Mouse (Mus musculus) hindbrain, embryonic 10.5 days (tissue): Measurements from ENCODE around the gene Gm364. TPM values are rescaled to one million over a fixed set of nuclear protein-coding genes. Genes with fewer than 3 reads are reported as not detected.

Experiments
- DNase-seq: peaks from one replicate; pipeline ENCODE4 v3.0.0-alpha.2; 2017; ENCODE audit warnings: low spot score
- H3K27ac ChIP-seq: fragments of 300-500 bp; sonication (generic); 2 replicates; pipeline ENCODE4 v1.5.1; 2016; ENCODE audit warnings: mild to moderate bottlenecking, moderate library complexity
- H3K27me3 ChIP-seq: fragments of 300-500 bp; sonication (generic); 2 replicates; pipeline ENCODE4 v1.6.1; 2016; ENCODE audit warnings: mild to moderate bottlenecking; ENCODE audit not compliant: poor library complexity, insufficient read depth, severe bottlenecking
- H3K36me3 ChIP-seq: fragments of 300-500 bp; sonication (generic); 2 replicates; pipeline ENCODE4 v1.6.1; 2016; ENCODE audit warnings: mild to moderate bottlenecking, moderate library complexity
- H3K4me1 ChIP-seq: fragments of 300-500 bp; sonication (generic); replicated peaks from 2 replicates; pipeline ENCODE4 v1.6.1; 2016; ENCODE audit warnings: mild to moderate bottlenecking
- H3K4me3 ChIP-seq: fragments of 300-500 bp; sonication (generic); 2 replicates; pipeline ENCODE4 v1.5.1; 2016; ENCODE audit warnings: mild to moderate bottlenecking, moderate library complexity
- H3K9me3 ChIP-seq: fragments of 300-500 bp; sonication (generic); 2 replicates; pipeline ENCODE4 v1.6.1; 2016; ENCODE audit warnings: mild to moderate bottlenecking, moderate library complexity
- WGBS: fragments of 180-500 bp; shearing (Covaris S2); methylation state at CpG from one replicate; pipeline ENCODE4 v1.1.7; 2016; 5-methylcytosine and 5-hydroxymethylcytosine counted together
- polyA plus RNA-seq: library from polyadenylated mRNA; unstranded; fragments of >200 nt; fragmentation: Nextera tagmentation; extraction: Ambion mirVana; gene quantifications from 2 replicates; pipeline ENCODE4 v1.2.1, GENCODE M21; 2016

Gm364 gene
- polyA plus RNA-seq: not detected in 2 replicates

DNA sequence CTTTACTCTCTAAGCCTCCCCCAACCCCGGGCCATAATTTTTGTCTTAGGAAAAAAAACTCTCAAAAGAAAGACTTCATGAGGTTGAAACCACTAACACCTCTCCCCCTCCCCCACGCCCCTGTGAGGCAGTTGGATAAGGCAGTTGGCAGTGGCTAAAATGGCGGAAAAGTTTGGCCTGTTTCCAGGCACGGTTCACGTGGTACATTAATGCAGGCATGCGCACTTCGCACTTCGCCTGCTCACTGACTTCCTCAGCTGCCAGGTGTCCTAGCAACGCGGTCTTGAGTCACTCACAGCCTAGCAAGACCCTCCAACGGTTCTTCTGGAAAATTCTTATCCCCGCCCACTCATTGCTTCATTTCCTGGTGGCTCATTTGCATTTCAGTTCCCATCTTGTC lies at the start of gene Gm364:
Gene Gm364, plus strand, starts transcription at position 386 of the 400 bp plus-strand sequence.
- no peak for DNase-seq
- Histone ChIP-seq H3K9me3 (no peaks in the 10 kb centered on the region), H3K4me1 (no peaks in the 10 kb centered on the region), H3K4me3 (no peak within 1 kb of the TSS), H3K27me3 (no peaks in the 10 kb centered on the region), H3K27ac (no peak within 1 kb of the TSS), H3K36me3 (no peaks in the 10 kb centered on the region)
- 91% methylated on average over 12 of the region's 12 CpGs for WGBS

DNA sequence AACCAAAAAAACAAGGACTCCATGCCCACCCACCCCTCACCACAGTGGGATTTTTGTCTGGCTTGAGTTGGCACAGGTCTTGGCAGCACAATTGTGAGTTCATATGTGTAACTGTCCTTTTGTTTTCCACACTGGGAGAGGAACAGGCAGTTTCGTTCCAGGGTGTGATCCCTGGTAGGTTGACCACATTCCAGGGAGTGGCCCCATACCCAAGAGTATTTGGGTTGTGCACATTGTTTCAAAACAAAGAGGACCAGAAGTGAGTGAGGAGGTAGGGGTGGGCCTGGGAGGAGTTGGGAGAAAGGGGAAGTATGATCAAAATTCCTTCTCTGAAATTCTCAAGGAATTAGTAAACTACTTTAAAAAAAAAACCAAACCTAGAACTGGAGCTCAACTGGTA lies 49.6 kb upstream of the Gm364 start:
- no peaks in the 10 kb centered on the region for H3K27me3 ChIP-seq
- WGBS: 54% methylated on average over 1 of the region's 1 CpGs

DNA sequence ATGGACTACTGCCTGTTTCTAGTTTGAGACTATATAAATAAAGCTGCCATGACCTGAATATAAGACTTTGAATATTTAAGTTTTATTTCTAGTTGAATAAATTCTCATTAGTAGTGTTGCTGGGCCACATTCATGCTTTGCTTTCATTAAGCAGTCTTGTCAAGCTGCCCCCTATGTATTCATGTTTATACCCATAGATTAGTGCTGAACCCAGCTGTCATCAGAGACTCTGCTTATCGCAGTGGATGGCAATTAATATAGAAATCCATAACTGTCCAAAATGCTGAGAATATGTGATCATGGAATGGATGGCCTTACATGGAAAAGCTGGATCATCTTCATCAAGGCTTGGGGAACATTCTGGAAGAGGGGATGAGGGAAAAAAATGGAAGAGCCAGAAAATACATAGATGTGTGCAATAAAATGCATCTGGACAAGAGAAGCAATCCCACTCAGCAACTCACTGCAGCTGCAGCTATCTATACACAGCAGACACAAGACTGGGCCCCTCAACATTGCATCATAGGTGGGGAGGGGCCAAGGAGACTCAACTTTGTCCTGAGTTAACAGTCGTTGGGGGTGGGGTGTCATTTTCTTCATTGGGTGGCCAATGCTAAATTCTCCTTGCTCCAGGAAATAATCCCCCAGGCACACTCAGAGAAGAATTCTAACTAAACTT lies 43.9 kb upstream of the Gm364 start:
- no peak overlapping the region for H3K4me3 ChIP-seq
- no peaks in the 10 kb centered on the region for H3K27me3 ChIP-seq
- no peaks in the 10 kb centered on the region for H3K4me1 ChIP-seq
- no peak for DNase-seq
- H3K27ac ChIP-seq: no peak overlapping the region
- H3K36me3 ChIP-seq: no peaks in the 10 kb centered on the region
- WGBS: 68% methylated on average over 2 of the region's 2 CpGs
- no peaks in the 10 kb centered on the region for H3K9me3 ChIP-seq

More for the DNA sequence above, 49.6 kb upstream of the Gm364 start:
- Histone ChIP-seq H3K4me3 (no peak overlapping the region), H3K27ac (no peak overlapping the region), H3K36me3 (no peaks in the 10 kb centered on the region), H3K9me3 (no peaks in the 10 kb centered on the region), H3K4me1 (no peaks in the 10 kb centered on the region)
- no peak for DNase-seq

- Histone ChIP-seq H3K9me3 (no peaks in the 10 kb centered on the region), H3K27me3 (no peaks in the 10 kb centered on the region), H3K4me3 (no peak overlapping the region), H3K36me3 (peaks cover 20% of the 10 kb centered on the region), H3K27ac (no peak overlapping the region), H3K4me1 (no peaks in the 10 kb centered on the region)
- WGBS: 82% methylated on average over 4 of the region's 4 CpGs
- DNase-seq: no peak
Observed at GRCm38 (mm10) chrX:57372965-57373364, 36.0 kb upstream of the Gm364 start.

GRCm38 (mm10) chrX:57373543-57373942 lies 35.4 kb upstream of the Gm364 start:
- whole genome bisulfite sequencing: 95% methylated on average over 2 of the region's 2 CpGs
- no peaks in the 10 kb centered on the region for H3K4me1 ChIP-seq
- H3K27me3 ChIP-seq: no peaks in the 10 kb centered on the region
- no peak overlapping the region for H3K4me3 ChIP-seq
- no peak overlapping the region for H3K27ac ChIP-seq
- H3K36me3 ChIP-seq: peaks cover 25% of the 10 kb centered on the region
- H3K9me3 ChIP-seq: no peaks in the 10 kb centered on the region
- no peak for DNase-seq

DNA sequence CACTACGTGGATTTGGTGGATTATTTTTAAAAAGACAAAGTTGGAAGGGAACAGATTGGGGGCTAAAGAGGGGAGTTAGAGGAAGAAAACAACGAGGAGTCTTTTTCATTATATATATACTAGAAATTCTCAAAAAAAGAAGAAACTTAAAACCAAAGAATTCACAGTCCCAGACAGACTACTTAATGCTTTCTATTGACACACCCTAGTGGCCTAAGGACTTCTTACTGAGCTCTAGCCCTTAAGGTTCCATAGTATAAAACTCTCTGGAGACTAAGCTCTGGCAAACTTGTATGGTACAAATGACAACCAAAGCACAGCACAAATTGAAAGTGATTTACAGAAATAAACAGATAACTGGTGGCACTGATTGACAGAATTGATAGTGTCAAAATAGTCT lies 34.9 kb upstream of the Gm364 start:
- no peaks in the 10 kb centered on the region for H3K27me3 ChIP-seq
- 81% methylated on average over 2 of the region's 2 CpGs for WGBS
- H3K4me1 ChIP-seq: no peaks in the 10 kb centered on the region
- DNase-seq: no peak
- peaks cover 30% of the 10 kb centered on the region for H3K36me3 ChIP-seq
- no peaks in the 10 kb centered on the region for H3K9me3 ChIP-seq
- no peak overlapping the region for H3K4me3 ChIP-seq
- H3K27ac ChIP-seq: no peak overlapping the region

- DNase-seq: no peak
- no peaks in the 10 kb centered on the region for H3K4me1 ChIP-seq
- WGBS: 83% methylated on average over 3 of the region's 3 CpGs
- no peaks in the 10 kb centered on the region for H3K27me3 ChIP-seq
- no peak overlapping the region for H3K4me3 ChIP-seq
- peaks cover 60% of the 10 kb centered on the region for H3K36me3 ChIP-seq
- no peaks in the 10 kb centered on the region for H3K9me3 ChIP-seq
- no peak overlapping the region for H3K27ac ChIP-seq
Observed at GRCm38 (mm10) chrX:57377096-57377495, 31.9 kb upstream of the Gm364 start.

- no peak for DNase-seq
- Histone ChIP-seq H3K36me3 (peaks cover 73% of the 10 kb centered on the region), H3K4me3 (no peak overlapping the region), H3K4me1 (no peaks in the 10 kb centered on the region), H3K27me3 (no peaks in the 10 kb centered on the region), H3K9me3 (no peaks in the 10 kb centered on the region), H3K27ac (no peak overlapping the region)
- WGBS: 79% methylated on average over 3 of the region's 3 CpGs
Observed at GRCm38 (mm10) chrX:57378579-57378978, 30.4 kb upstream of the Gm364 start.

DNA sequence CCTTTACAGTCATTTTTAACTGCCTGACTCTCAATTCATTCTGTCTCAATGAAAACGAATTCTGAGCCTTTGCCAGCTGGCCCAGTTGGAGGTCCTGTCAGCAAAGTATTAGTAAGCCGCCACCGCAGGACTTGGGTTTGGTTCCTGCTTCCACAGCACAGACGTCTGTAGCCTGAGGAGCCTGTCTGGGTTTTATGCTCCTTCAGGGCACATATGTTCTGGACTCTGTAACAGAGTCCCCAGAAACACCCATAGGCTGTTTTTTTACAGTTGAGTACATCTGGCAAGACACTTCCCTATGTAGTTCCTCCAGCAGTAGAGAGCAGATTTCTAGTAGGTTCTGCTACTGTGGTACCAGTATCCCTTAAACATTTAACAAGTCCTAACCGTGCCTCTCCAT lies 28.0 kb upstream of the Gm364 start:
- Histone ChIP-seq H3K36me3 (peaks cover 96% of the 10 kb centered on the region), H3K4me1 (no peaks in the 10 kb centered on the region), H3K4me3 (no peak overlapping the region), H3K27ac (no peak overlapping the region), H3K27me3 (no peaks in the 10 kb centered on the region), H3K9me3 (no peaks in the 10 kb centered on the region)
- WGBS: 80% methylated on average over 5 of the region's 5 CpGs
- no peak for DNase-seq

- peak; percentile 79 for DNase-seq
- peak within 1 kb of the TSS; percentile 94 for H3K27ac ChIP-seq
- no peaks in the 10 kb centered on the region for H3K9me3 ChIP-seq
- peaks cover 34% of the 10 kb centered on the region for H3K36me3 ChIP-seq
- H3K4me3 ChIP-seq: peak within 1 kb of the TSS; percentile 64
- WGBS: 18% methylated on average over 50 of the region's 50 CpGs
- no peaks in the 10 kb centered on the region for H3K27me3 ChIP-seq
- no peaks in the 10 kb centered on the region for H3K4me1 ChIP-seq
Observed at GRCm38 (mm10) chrX:57392367-57393246, 16.3 kb upstream of the Gm364 start, which contains the start of gene Rbmx. Rbmx (minus strand) TSS chrX:57393036.

- Histone ChIP-seq H3K9me3 (no peaks in the 10 kb centered on the region), H3K27ac (peak overlapping the region; percentile 94), H3K36me3 (peaks cover 26% of the 10 kb centered on the region), H3K27me3 (no peaks in the 10 kb centered on the region), H3K4me3 (peak overlapping the region; percentile 64), H3K4me1 (no peaks in the 10 kb centered on the region)
- no peak for DNase-seq
- 33% methylated on average over 7 of the region's 7 CpGs for WGBS
Observed at GRCm38 (mm10) chrX:57393412-57393811, 15.5 kb upstream of the Gm364 start.

DNA sequence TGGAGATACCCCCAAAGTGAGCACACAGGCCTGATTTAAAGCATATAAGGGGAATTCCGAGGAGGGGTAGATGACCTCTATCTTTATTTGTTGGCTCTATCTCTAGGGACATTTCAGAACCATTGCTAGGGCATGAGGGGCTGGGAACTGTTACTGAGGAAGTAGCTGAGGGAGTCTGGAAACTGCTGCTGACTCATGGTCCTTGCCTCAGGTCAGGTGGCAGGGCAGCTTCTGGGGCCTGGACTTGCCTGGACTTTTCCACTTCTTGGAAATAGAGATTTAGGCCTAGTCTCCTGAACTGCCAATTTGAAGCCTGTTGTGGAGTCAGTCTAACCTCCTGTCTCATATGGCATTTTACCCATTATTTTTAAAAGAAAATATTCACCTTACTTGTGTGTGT lies 7.6 kb upstream of the Gm364 start:
- WGBS: 83% methylated on average over 1 of the region's 1 CpGs
- DNase-seq: no peak
- H3K9me3 ChIP-seq: no peaks in the 10 kb centered on the region
- H3K36me3 ChIP-seq: no peaks in the 10 kb centered on the region
- H3K27ac ChIP-seq: no peak overlapping the region
- no peak overlapping the region for H3K4me3 ChIP-seq
- H3K4me1 ChIP-seq: no peaks in the 10 kb centered on the region
- H3K27me3 ChIP-seq: no peaks in the 10 kb centered on the region

DNA sequence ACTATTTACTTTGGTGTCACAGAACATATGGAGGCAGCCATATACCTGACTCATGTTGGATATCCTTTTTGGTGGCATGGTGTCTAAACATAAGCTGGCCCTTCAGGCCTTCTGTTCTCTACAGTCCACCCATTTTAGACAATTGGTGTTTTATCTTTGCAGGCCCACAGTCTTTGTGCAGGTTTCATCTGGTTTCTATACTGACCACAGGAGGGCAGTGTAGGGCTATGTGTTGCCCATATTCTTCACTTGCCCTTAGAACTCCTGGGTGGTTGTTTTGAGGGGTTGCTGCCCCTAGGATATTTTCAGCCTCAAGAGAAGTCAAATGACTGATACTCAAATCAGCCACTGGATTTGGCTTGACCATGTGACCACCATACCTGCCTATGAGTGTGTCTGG lies 5.3 kb upstream of the Gm364 start:
- H3K9me3 ChIP-seq: no peaks in the 10 kb centered on the region
- H3K4me1 ChIP-seq: no peaks in the 10 kb centered on the region
- no peaks in the 10 kb centered on the region for H3K36me3 ChIP-seq
- H3K27me3 ChIP-seq: no peaks in the 10 kb centered on the region
- no peak overlapping the region for H3K4me3 ChIP-seq
- no peak overlapping the region for H3K27ac ChIP-seq
- no peak for DNase-seq
